Mouse (Mus musculus) gonadal fat pad, adult 2 months (tissue): ENCODE measurements around the gene Polr3c. TPM values are rescaled to one million over a fixed set of nuclear protein-coding genes. Genes with fewer than 3 reads are reported as not detected.
"Not testable (repeated sequence)": the region's sequence is repeated elsewhere in the genome, so short reads cannot be mapped to it uniquely, and the experiment has no call there.

Source experiments
- DNase-seq: peaks from one replicate; pipeline ENCODE4 v3.0.0-alpha.2; 2012; ENCODE audit warnings: low read depth
- polyA plus RNA-seq: library from polyadenylated mRNA; depleted of rRNA; stranded (reverse); fragments of >200 nt; gene quantifications from 2 replicates; pipeline ENCODE4 v1.2.3, GENCODE M21; 2012; rRNA removed

The Polr3c gene
- polyA plus RNA-seq, 1 experiment = 29.9 TPM

- DNase-seq = no peak
Measured at GRCm38 (mm10) chr3:96678456-96678855, 49.0 kb downstream of the Polr3c start.

DNA sequence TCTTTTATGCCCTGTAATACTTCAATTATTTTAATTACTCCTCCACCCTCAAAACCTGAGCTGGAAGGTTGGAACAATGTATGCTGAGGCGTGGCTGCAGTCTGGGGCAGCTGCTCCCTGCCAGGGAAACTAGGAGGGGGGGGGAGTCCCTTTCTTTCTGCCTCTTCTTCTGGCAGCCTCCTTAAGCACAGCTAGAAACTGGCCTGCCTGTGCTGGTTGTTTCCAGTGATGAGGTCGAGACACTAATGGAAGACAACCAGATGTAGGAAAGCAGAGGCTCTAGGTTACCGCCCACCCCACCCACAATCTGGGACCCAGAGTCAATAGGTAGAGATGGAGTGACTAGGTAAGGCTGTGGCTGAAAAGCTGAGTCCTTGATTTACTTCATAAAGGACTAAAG lies 51.7 kb downstream of the Polr3c start:
- DNase-seq = no peak

DNA sequence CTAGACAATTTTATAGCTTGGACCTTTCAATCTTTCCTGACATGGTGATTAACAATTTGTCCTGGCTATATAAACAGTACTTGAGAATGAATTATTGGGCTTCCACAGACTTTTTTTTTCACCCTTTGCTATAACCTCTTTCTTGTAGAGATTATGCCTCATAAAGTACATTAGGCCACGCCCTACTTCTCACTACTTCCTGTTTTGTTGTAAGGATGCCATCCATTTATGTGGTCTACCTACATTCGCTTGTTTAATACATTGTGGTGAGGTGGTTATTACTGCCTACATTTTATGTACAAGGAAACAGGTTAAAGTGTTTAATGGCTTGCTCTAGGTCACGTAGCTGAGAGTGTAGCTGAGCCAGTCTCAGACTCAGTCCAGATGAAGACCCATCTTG lies 52.3 kb downstream of the Polr3c start:
- DNase-seq = no peak

DNA sequence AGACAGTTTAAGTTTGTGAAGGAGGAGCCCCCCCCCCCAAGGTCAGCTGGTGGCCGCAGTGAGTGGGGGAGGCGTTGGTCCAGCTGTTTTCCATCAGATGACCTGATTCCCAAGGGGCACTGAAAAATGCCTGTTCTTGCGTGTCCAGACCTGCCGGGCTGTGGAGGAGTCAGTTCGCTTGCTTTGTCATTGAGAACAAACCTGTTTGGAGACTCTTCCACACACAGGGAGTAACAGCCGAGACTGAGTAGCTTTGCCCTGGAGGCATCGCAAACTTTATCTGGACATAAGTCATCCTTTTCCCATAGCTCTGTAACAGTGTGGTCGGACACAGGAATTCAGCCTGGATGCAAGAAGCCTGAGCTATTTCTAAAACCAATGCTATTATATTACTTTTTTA lies 53.0 kb downstream of the Polr3c start:
- DNase-seq = no peak

- no peak for DNase-seq
Measured at GRCm38 (mm10) chr3:96673514-96673913, 53.9 kb downstream of the Polr3c start.

GRCm38 (mm10) chr3:96671519-96671918 lies 55.9 kb downstream of the Polr3c start:
- DNase-seq = no peak

- no peak for DNase-seq
Measured at GRCm38 (mm10) chr3:96669727-96670468, 57.5 kb downstream of the Polr3c start, which contains the start of gene Ankrd35. Gene Ankrd35, plus strand, starts transcription at chr3:96670131.

DNA sequence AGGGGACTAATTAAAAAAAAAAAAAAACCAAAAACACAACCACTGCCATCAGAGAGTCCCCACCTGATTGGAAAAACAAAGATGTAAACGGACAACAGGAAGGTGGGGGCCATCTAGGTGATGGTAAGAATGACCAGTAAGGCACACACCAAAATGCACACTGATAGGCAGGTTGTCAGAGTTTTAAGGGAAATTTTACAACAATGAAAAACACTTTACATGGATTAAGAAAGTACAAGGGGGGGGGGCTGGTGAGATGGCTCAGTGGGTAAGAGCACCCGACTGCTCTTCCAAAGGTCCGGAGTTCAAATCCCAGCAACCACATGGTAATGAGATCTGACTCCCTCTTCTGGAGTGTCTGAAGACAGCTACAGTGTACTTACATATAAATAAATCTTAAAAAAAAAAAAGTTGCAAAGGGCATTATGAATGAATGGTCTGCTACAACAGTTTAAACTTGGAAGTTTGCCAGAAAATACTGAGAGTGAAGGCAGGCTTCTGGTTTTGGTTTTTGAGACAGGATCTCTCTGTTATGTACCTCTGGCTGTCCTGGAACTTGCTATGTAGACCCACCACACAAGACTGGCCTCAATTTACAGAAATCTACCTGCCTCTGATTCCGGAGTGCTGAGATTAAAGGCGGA lies 58.9 kb downstream of the Polr3c start:
- DNase-seq = no peak

DNA sequence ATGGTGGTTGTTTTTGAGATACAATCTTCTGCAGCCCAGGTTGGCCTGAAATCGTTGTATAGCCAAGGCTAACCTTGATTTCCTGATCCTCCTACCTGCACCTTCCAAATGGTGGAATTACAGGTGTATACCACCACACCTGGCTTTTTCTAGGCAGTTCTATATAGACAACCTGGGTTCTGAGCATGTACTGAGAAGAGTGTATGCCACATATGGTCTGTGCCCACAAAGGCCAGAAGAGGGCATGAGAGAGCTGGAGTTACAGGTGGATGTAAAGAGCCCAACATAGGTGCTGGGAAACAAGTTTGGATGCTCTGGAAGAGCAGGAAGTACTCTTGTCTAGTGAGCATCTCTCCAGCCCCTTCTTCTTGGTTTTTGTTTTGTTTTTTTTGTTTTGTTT lies 60.1 kb downstream of the Polr3c start:
- DNase-seq = no peak

GRCm38 (mm10) chr3:96666916-96667315 lies 60.5 kb downstream of the Polr3c start:
- DNase-seq = no peak

GRCm38 (mm10) chr3:96665732-96666363 lies 61.6 kb downstream of the Polr3c start:
- not testable (repeated sequence) for DNase-seq

DNA sequence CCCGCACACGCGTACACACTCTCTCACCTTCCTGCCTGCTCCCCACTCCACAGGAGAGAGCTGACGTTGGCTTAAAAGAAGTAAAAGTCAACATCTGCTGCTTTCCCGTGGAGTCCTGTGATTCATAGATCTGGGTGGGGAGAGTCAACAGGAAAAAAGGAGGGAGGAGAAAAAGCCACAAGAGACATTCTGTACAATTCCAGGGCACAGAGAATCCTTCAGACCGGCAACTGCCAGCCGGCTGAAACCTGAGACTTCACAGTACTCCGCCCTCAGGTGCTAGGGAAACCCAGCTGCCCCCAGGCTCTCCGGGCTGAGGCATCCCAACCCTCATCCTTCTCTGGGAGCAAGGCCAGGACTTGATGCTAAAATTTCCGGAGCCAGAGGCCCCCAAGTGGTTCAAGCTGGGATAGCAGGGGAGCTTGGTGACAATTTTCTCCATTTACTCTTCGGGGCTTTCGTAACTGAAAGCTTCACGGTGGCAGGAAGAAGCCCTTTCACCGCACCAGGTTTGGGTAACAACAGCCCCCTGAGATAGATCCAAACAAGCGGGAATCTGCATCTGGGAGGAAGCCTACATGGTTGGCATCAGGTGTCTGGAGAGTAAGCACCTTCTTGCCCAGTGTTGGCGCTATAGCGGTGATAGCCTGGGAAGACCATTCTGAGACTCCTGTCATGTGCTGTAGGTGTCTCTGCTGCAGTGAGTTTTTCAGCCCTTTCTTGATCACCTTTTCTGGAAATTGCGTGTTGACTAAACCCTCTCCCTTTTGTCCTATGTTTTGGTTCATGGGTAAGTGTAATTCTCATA lies 63.8 kb downstream of the Polr3c start:
- no peak for DNase-seq

GRCm38 (mm10) chr3:96662731-96663316 lies 64.6 kb downstream of the Polr3c start:
- no peak for DNase-seq

Other genes starting within 250 kb of the Polr3c start
- gene Hfe2, start 202.5 kb downstream of the Polr3c start, polyA plus RNA-seq = 0.16 and 0.55 TPM in 2 replicates
- 664 and 966 TPM in 2 replicates for gene Txnip, start 169.7 kb downstream of the Polr3c start, polyA plus RNA-seq
- gene Gm16253, start 150.6 kb downstream of the Polr3c start, polyA plus RNA-seq = 0.39 TPM in 1 of 2 replicates, not detected in the other
- gene Polr3gl, start 133.4 kb downstream of the Polr3c start, polyA plus RNA-seq = 12.6 and 13.7 TPM in 2 replicates
- gene Ankrd34a, start 131.0 kb downstream of the Polr3c start, polyA plus RNA-seq = 0.34 and 0.37 TPM in 2 replicates
- 20.6 and 21.5 TPM in 2 replicates for gene Lix1l, start 126.5 kb downstream of the Polr3c start, polyA plus RNA-seq
- 6.5 and 12.6 TPM in 2 replicates for gene Rbm8a, start 97.7 kb downstream of the Polr3c start, polyA plus RNA-seq
- gene Pex11b, start 92.3 kb downstream of the Polr3c start, polyA plus RNA-seq = 55.1 and 57.9 TPM in 2 replicates
- 0.09 and 0.10 TPM in 2 replicates for gene Gm42957, start 92.2 kb downstream of the Polr3c start, polyA plus RNA-seq
- gene Itga10, start 82.0 kb downstream of the Polr3c start, polyA plus RNA-seq = 2.1 and 2.5 TPM in 2 replicates
- 1.8 and 2.2 TPM in 2 replicates for gene Ankrd35, start 57.5 kb downstream of the Polr3c start, polyA plus RNA-seq
- gene Pias3, start 31.2 kb downstream of the Polr3c start, polyA plus RNA-seq = 23.4 and 29.1 TPM in 2 replicates
- 0.72 and 1.3 TPM in 2 replicates for gene Nudt17, start 19.1 kb downstream of the Polr3c start, polyA plus RNA-seq
- 21.4 and 26.2 TPM in 2 replicates for gene Rnf115, start within 50 bp of the Polr3c start, polyA plus RNA-seq
- gene Pdzk1, start 101.7 kb upstream of the Polr3c start, polyA plus RNA-seq = 49.3 and 91.8 TPM in 2 replicates
- 0.53 and 0.82 TPM in 2 replicates for gene Cd160, start 101.7 kb upstream of the Polr3c start, polyA plus RNA-seq
- 8.9 and 15.8 TPM in 2 replicates for gene Gja5, start 177.1 kb upstream of the Polr3c start, polyA plus RNA-seq
- 31.9 and 32.8 TPM in 2 replicates for gene Gpr89, start 177.7 kb upstream of the Polr3c start, polyA plus RNA-seq
- 0.01 TPM in 1 of 2 replicates, not detected in the other for gene Gja8, start 198.4 kb upstream of the Polr3c start, polyA plus RNA-seq